Mouse (Mus musculus): ENCODE measurements at regions not wholly inside any gene's neighbourhood (a gene's known extent, or its start where the extent isn't known, plus 50 kb on each side); places are given as distances from the start of the nearest gene placed in this dataset.

DNA sequence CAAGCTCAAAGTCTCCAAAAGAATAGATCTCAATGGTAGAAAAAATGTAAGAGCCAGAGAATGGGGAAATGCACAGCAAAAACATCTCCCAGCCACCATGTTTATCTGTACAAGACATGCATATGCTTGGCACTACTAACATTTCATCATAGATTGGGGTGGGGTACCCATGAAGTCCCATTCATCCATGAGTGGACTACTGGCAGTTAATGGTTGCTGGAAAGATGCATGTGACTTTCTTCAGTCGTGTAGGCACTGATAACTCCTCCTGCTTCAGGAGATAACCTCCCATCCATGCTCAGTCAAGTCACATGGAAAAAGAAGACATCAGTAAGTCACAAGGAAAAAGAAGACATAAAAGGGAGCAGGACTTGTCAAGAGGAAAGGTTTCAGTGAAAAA, 65.3 kb downstream of the Lpar4 start:
- DNase-seq (ENCODE audit: low read depth) = no peak
- TF ChIP-seq CTCF (IDR thresholded peaks at IDR 0.05; ENCODE audit: borderline replicate concordance, extremely low read depth, insufficient read depth, insufficient read length) (no peak), POLR2A (IDR thresholded peaks at IDR 0.05; ENCODE audit: borderline replicate concordance, extremely low read depth, insufficient read depth, insufficient read length, poor library complexity, severe bottlenecking) (no peak)

DNA sequence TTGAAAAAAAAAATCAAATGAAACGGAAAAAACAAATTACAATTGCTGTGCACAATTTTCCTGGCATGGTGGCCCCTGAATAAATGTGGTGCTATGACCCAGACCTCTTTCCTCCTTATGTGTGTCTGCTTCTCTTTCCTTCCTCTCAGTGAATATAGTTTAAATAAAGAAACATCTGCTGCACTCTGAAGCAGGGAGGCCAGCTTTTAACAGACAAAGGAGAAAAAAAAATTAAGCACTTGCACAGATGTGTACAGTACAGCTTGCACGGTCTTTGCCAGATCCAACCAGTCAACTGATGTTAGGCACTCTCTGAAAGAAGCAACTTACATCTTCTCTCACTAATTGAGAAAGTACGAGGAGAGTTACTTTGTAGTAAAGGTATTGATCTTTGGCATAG, 66.4 kb downstream of the Lpar4 start:
- DNase-seq (ENCODE audit: low read depth) = peak; percentile 12
- no peak for TF ChIP-seq CTCF (IDR thresholded peaks at IDR 0.05; ENCODE audit: borderline replicate concordance, extremely low read depth, insufficient read depth, insufficient read length)
- TF ChIP-seq POLR2A (IDR thresholded peaks at IDR 0.05; ENCODE audit: borderline replicate concordance, extremely low read depth, insufficient read depth, insufficient read length, poor library complexity, severe bottlenecking) = no peak

DNA sequence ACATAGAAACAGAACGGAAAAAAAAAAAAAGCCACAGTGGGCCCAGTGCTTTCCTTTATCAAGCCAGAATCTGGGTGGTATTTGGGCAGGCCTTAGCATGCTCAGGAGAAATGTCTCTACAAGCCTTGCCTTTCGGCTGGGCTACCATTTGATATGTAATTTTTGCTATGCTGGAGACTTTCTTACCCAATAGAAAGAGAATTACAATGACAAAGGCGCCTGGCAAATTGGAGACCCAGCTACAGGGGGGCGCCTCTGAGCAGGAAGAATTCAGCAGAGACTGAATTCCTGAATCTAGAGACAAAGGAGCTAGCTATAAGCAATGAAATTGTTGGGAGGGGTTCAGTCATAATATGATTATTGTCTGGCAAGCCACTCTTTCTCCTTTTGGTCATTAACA, 67.4 kb downstream of the Lpar4 start:
- DNase-seq (ENCODE audit: low read depth) = peak; percentile 34
- no peak for TF ChIP-seq POLR2A (IDR thresholded peaks at IDR 0.05; ENCODE audit: borderline replicate concordance, extremely low read depth, insufficient read depth, insufficient read length, poor library complexity, severe bottlenecking)
- TF ChIP-seq CTCF (IDR thresholded peaks at IDR 0.05; ENCODE audit: borderline replicate concordance, extremely low read depth, insufficient read depth, insufficient read length) = no peak

DNA sequence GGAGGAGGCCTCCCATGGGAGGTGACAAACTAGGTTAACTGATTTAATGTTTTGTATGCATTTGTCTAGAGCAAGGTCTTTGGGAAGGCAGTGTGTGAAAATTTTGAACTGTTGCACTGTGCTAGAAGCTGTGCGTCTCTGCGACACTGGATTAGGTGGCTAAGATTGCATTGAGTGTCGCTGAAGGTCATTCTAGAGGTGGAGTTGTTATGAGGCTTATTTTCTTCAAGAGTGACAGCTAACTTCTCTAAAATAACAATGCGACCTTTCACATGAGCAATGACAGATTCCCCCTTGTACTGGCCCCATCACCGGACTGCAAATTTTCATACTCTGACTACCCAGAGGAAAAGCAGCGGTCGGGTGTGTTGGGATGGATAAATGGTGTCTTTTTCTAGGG, 83.8 kb upstream of the P2ry10 start:
- no peak for DNase-seq (ENCODE audit: low read depth)
- TF ChIP-seq CTCF (IDR thresholded peaks at IDR 0.05; ENCODE audit: borderline replicate concordance, extremely low read depth, insufficient read depth, insufficient read length) = no peak
- no peak for TF ChIP-seq POLR2A (IDR thresholded peaks at IDR 0.05; ENCODE audit: borderline replicate concordance, extremely low read depth, insufficient read depth, insufficient read length, poor library complexity, severe bottlenecking)

DNA sequence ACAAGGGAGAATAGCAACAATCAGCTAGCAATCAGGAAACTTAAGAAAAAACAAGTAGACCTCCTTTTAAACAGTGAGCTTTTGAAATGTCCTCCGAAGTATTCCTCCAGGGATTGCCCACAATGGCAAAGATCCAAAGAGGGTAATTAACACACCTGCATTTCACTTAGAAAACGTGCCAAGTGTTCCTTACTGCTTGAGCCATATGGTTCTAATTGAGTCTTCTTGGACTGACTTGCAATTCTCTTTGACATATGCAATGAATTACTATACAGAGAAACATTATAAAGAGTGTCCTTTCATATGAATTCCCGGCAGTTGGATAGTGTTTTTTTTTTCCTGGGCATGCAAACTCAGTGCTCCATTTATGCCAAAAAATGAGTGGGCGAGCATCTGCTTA, 79.3 kb upstream of the P2ry10 start:
- TF ChIP-seq POLR2A (IDR thresholded peaks at IDR 0.05; ENCODE audit: borderline replicate concordance, extremely low read depth, insufficient read depth, insufficient read length, poor library complexity, severe bottlenecking) (no peak), CTCF (IDR thresholded peaks at IDR 0.05; ENCODE audit: borderline replicate concordance, extremely low read depth, insufficient read depth, insufficient read length) (no peak)
- peak; percentile 58 for DNase-seq (ENCODE audit: low read depth)

DNA sequence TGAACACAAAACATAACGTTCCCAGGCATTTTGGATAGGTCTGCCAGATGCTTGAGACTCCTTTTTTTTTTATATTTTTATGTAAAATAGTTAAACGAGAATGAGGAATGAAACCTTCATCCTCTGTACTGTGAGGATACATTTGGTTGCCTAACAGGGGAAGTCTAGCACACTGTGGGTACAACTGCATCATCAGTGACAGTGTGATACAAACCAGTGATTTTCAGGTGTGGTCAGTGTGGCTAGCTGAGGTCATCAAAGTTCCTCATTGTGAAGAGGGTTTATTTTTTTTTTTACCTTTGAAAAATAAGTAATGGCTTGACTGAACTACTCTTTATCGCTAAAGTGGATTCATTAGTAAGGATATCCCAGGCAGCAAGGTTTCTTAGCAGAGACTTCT, 75.7 kb upstream of the P2ry10 start:
- TF ChIP-seq CTCF (IDR thresholded peaks at IDR 0.05; ENCODE audit: borderline replicate concordance, extremely low read depth, insufficient read depth, insufficient read length) (no peak), POLR2A (IDR thresholded peaks at IDR 0.05; ENCODE audit: borderline replicate concordance, extremely low read depth, insufficient read depth, insufficient read length, poor library complexity, severe bottlenecking) (no peak)
- no peak for DNase-seq (ENCODE audit: low read depth)

DNA sequence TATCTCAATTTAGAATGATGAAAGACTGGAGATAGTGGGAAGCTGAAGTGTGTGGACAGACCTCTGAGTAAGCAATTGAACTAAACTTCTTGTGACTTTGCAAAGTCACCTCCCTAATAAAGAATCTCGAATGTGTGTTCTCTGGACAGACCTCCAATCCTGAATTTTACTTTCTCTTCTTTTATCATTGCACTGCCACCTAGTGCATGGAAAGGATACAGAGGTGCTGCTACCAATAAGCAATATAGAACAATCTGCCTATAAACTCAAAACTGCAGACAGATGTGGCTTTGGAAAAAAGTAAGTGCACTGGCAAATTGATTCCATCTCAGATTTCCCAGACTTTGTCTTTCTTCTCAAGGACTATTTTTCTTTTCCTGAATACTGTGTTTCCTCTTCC, 73.0 kb upstream of the P2ry10 start:
- TF ChIP-seq CTCF (IDR thresholded peaks at IDR 0.05; ENCODE audit: borderline replicate concordance, extremely low read depth, insufficient read depth, insufficient read length) = peak; percentile 8; the same call in 1 of the 2 replicates
- TF ChIP-seq POLR2A (IDR thresholded peaks at IDR 0.05; ENCODE audit: borderline replicate concordance, extremely low read depth, insufficient read depth, insufficient read length, poor library complexity, severe bottlenecking) = no peak
- peak; percentile 23 for DNase-seq (ENCODE audit: low read depth)

DNA sequence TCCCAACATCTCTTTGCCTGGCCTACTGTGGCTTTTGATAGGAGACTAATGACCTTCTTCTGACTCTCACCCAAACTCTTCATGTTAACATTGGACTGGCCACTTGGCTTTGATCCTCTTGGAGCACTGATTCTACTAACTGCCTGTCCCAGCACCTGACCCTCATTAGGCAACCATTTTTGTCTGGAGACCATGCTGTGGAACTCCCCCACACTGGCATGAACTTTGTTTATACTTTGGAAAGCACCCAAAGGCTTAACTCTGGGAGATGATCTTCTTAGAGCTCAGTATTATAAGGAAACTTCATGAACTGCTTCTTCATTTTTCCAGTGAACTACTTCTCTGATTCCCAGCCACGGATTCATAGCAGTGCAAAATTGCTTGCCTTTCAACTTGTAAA, 56.6 kb upstream of the P2ry10 start:
- DNase-seq (ENCODE audit: low read depth) = no peak
- TF ChIP-seq CTCF (IDR thresholded peaks at IDR 0.05; ENCODE audit: borderline replicate concordance, extremely low read depth, insufficient read depth, insufficient read length) (no peak), POLR2A (IDR thresholded peaks at IDR 0.05; ENCODE audit: borderline replicate concordance, extremely low read depth, insufficient read depth, insufficient read length, poor library complexity, severe bottlenecking) (no peak)

DNA sequence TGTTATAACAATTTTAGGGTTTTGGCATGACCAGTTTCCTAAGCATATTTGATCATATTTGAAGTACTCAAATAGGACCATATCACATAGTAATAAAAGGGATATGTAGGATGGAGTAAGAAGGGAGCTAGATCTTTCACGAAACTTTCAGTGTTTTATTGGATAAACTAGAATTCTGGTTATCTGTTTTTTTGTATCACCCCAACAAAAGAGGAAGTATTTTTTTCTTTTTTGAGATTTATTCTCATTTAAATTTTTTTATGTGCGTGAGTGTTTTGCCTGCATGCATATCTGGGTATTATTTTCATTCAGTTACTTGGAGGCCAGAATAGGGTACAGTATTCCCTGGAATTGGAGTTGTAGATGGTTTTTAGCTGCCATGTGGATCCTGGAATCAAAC, 50.3 kb upstream of the P2ry10 start:
- no peak for TF ChIP-seq POLR2A (IDR thresholded peaks at IDR 0.05; ENCODE audit: borderline replicate concordance, extremely low read depth, insufficient read depth, insufficient read length, poor library complexity, severe bottlenecking)
- TF ChIP-seq CTCF (IDR thresholded peaks at IDR 0.05; ENCODE audit: borderline replicate concordance, extremely low read depth, insufficient read depth, insufficient read length) = no peak
- DNase-seq (ENCODE audit: low read depth) = no peak

Data from brain, embryonic 14.5 days (tissue).